In the genomic region with DNA sequence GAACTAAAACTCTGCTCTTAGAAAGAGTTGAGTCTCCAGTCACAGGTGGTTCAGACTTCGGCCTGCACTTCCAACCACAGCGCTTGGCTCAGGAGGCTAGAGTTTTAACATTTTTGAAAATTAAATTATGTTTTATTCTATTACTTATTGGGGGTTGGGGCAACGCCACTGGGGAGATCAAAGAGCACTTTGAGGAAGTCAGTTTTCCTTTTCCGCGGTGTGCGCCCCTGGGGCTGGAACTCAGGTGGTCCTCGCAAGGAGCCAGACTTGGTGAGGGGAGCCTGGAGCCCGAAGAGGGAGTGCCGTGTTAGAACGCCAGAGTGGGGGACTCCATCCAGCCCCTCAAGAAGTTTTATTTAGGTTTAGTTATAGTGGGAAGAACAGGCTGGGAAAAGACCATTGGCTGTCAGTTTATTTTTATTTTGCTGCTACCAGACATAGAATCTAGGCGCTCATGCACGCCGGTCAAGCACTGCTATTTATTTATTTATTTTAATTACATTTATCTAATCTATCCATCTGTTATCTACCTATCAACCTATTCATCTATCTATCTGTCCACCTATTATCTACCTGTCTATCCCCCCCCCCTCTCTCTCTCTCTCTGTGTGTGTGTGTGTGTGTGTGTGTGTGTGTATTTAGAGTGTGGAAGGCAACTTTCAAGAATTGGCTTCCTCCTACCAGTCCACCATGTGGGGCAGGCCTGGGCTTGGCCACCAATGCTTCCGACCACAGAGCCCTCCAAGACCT, we compare ENCODE assay signal across 9 mouse cellular contexts. TPM values are rescaled to one million over a fixed set of nuclear protein-coding genes. Genes with fewer than 3 reads are reported as not detected.
DNase-seq lines count a peak whose midpoint lies in the region; ATAC-seq lines count a peak whose summit lies in the region.
"Had no signal": no experiment of that assay in that cellular context is flagged by ENCODE, and none has a peak within 500 bp of the region (broad histone marks: within the 10 kb centered on the region; RNA-seq: fewer than 3 reads in every experiment).

No protein-coding gene starts in this region.

- H3K36me3 ChIP-seq in kidney, embryonic 14.5 days (ENCODE audit: control insufficient read depth, insufficient read depth, low read length) = no peaks in the 10 kb centered on the region
- H3K36me3 ChIP-seq in embryonic facial prominence, embryonic 12.5 days = no peaks in the 10 kb centered on the region
- H3K36me3 ChIP-seq in intestine, embryonic 14.5 days (ENCODE audit: control insufficient read depth, insufficient read depth, low read length) = no peaks in the 10 kb centered on the region
- H3K36me3 ChIP-seq in midbrain, embryonic 15.5 days (replicated peaks) = no peaks in the 10 kb centered on the region

- ATAC-seq in kidney, embryonic 14.5 days (ENCODE audit: low FRiP score, low TSS enrichment) = no peak
- ATAC-seq in embryonic facial prominence, embryonic 12.5 days (ENCODE audit: insufficient number of reproducible peaks, insufficient read depth, low FRiP score, low TSS enrichment) = no peak
- peak; percentile 3; the same call in 1 of the 2 replicates for ATAC-seq in intestine, embryonic 14.5 days (replicated peaks; ENCODE audit: low FRiP score, low TSS enrichment, low read depth)
- ATAC-seq in midbrain, embryonic 15.5 days (replicated peaks) = no peak

- H3K27ac ChIP-seq in kidney, embryonic 14.5 days (ENCODE audit: low read depth, low read length) = no peak overlapping the region
- no peak overlapping the region for H3K27ac ChIP-seq in embryonic facial prominence, embryonic 12.5 days
- H3K27ac ChIP-seq in intestine, embryonic 14.5 days (ENCODE audit: low read depth) = no peak overlapping the region
- H3K27ac ChIP-seq in midbrain, embryonic 15.5 days = no peak overlapping the region

- no peak for DNase-seq in kidney, adult 18-20 months
- DNase-seq in intestine, embryonic 14.5 days (ENCODE audit: low spot score) = no peak
- DNase-seq in cerebellum, postnatal 25 days = no peak
- DNase-seq in adrenal gland, postnatal 14 days = no peak
- no peak for DNase-seq in cerebellum, postnatal 10 days

- no peaks in the 10 kb centered on the region for H3K27me3 ChIP-seq in kidney, embryonic 14.5 days (ENCODE audit: control insufficient read depth, insufficient read depth, low read length)
- 0 out of 2 replicates have a peak, but pooled peaks cover 3% of the 10 kb centered on the region for H3K27me3 ChIP-seq in embryonic facial prominence, embryonic 12.5 days
- H3K27me3 ChIP-seq in intestine, embryonic 14.5 days (replicated peaks; ENCODE audit: control insufficient read depth, insufficient read depth, low read length) = 0 out of 2 replicates have a peak, but pooled peaks cover 3% of the 10 kb centered on the region
- peaks cover 34% of the 10 kb centered on the region for H3K27me3 ChIP-seq in midbrain, embryonic 15.5 days (replicated peaks)

- WGBS in kidney, embryonic 14.5 days = 23% methylated on average over 14 of the region's 14 CpGs
- 20% methylated on average over 14 of the region's 14 CpGs for WGBS in embryonic facial prominence, embryonic 12.5 days
- 32% methylated on average over 14 of the region's 14 CpGs for WGBS in intestine, embryonic 14.5 days
- WGBS in midbrain, embryonic 15.5 days = 31% methylated on average over 14 of the region's 14 CpGs

- H3K4me2 ChIP-seq in kidney, embryonic 14.5 days (replicated peaks; ENCODE audit: low read depth, low read length) = peak overlapping the region; percentile 68
- H3K4me2 ChIP-seq in embryonic facial prominence, embryonic 12.5 days (replicated peaks) = peak overlapping the region; percentile 77
- H3K4me2 ChIP-seq in intestine, embryonic 14.5 days (ENCODE audit: low read length) = peak overlapping the region; percentile 73
- peak overlapping the region; percentile 59; the same call in 1 of the 2 replicates for H3K4me2 ChIP-seq in midbrain, embryonic 15.5 days

- no peaks in the 10 kb centered on the region for H3K4me1 ChIP-seq in kidney, embryonic 14.5 days (ENCODE audit: control insufficient read depth, insufficient read depth, low read length)
- H3K4me1 ChIP-seq in embryonic facial prominence, embryonic 12.5 days = peaks cover 4% of the 10 kb centered on the region; the same call in 1 of the 2 replicates
- 0 out of 2 replicates have a peak, but pooled peaks cover 6% of the 10 kb centered on the region for H3K4me1 ChIP-seq in intestine, embryonic 14.5 days (replicated peaks; ENCODE audit: control insufficient read depth, insufficient read depth, low read length)
- peaks cover 10% of the 10 kb centered on the region for H3K4me1 ChIP-seq in midbrain, embryonic 15.5 days

- H3K9ac ChIP-seq in kidney, embryonic 14.5 days (ENCODE audit: low read depth, low read length) = no peak overlapping the region
- H3K9ac ChIP-seq in embryonic facial prominence, embryonic 12.5 days = no peak overlapping the region
- no peak overlapping the region for H3K9ac ChIP-seq in intestine, embryonic 14.5 days (ENCODE audit: low read length)
- H3K9ac ChIP-seq in midbrain, embryonic 15.5 days = no peak overlapping the region

- no peaks in the 10 kb centered on the region for H3K9me3 ChIP-seq in kidney, embryonic 14.5 days (ENCODE audit: control insufficient read depth, low read length)
- H3K9me3 ChIP-seq in embryonic facial prominence, embryonic 12.5 days = no peaks in the 10 kb centered on the region
- no peaks in the 10 kb centered on the region for H3K9me3 ChIP-seq in intestine, embryonic 14.5 days (ENCODE audit: control insufficient read depth, low read length)
- no peaks in the 10 kb centered on the region for H3K9me3 ChIP-seq in midbrain, embryonic 15.5 days

- peak overlapping the region; percentile 60 for H3K4me3 ChIP-seq in kidney, embryonic 14.5 days (ENCODE audit: low read length)
- H3K4me3 ChIP-seq in embryonic facial prominence, embryonic 12.5 days = peak overlapping the region; percentile 68
- H3K4me3 ChIP-seq in intestine, embryonic 14.5 days (ENCODE audit: low read depth, low read length) = peak overlapping the region; percentile 60
- H3K4me3 ChIP-seq in midbrain, embryonic 15.5 days = no peak overlapping the region

RNA-seq across cellular contexts. Expression of a gene that starts 19.3 kb away (rescaled TPM):
- polyA plus RNA-seq in kidney, embryonic 14.5 days (2014; fragmentation: Nextera tagmentation; extraction: Ambion mirVana) = 51.4 and 61.6 TPM in 2 replicates
- polyA plus RNA-seq in embryonic facial prominence, embryonic 12.5 days (2016; fragmentation: Nextera tagmentation; extraction: Ambion mirVana) = 48.2 and 54.8 TPM in 2 replicates
- 57.4 and 65.1 TPM in 2 replicates for polyA plus RNA-seq in intestine, embryonic 14.5 days (2014; fragmentation: Nextera tagmentation; extraction: Ambion mirVana)
- polyA plus RNA-seq in midbrain, embryonic 15.5 days (2015; fragmentation: Nextera tagmentation; extraction: Ambion mirVana) = 39.6 and 44.9 TPM in 2 replicates
- 87.8 and 88.4 TPM in 2 replicates for total RNA-seq in adrenal gland, postnatal 14 days (2021)

RNA-seq across cellular contexts. Expression of a gene that starts 36.8 kb away (rescaled TPM):
- polyA plus RNA-seq in kidney, embryonic 14.5 days (2014; fragmentation: Nextera tagmentation; extraction: Ambion mirVana) = 1.3 and 1.6 TPM in 2 replicates
- polyA plus RNA-seq in embryonic facial prominence, embryonic 12.5 days (2016; fragmentation: Nextera tagmentation; extraction: Ambion mirVana) = 8.6 and 12.6 TPM in 2 replicates
- 4.6 and 4.8 TPM in 2 replicates for polyA plus RNA-seq in intestine, embryonic 14.5 days (2014; fragmentation: Nextera tagmentation; extraction: Ambion mirVana)
- polyA plus RNA-seq in midbrain, embryonic 15.5 days (2015; fragmentation: Nextera tagmentation; extraction: Ambion mirVana) = 1.0 and 2.1 TPM in 2 replicates
- 308 and 324 TPM in 2 replicates for total RNA-seq in adrenal gland, postnatal 14 days (2021)
- total RNA-seq: left cerebral cortex, postnatal 25 days had no signal

RNA-seq across cellular contexts. Expression of a gene that starts 49.1 kb away (rescaled TPM):
- polyA plus RNA-seq in kidney, embryonic 14.5 days (2014; fragmentation: Nextera tagmentation; extraction: Ambion mirVana) = 711 and 870 TPM in 2 replicates
- 685 and 686 TPM in 2 replicates for polyA plus RNA-seq in embryonic facial prominence, embryonic 12.5 days (2016; fragmentation: Nextera tagmentation; extraction: Ambion mirVana)
- 751 and 824 TPM in 2 replicates for polyA plus RNA-seq in intestine, embryonic 14.5 days (2014; fragmentation: Nextera tagmentation; extraction: Ambion mirVana)
- 603 and 679 TPM in 2 replicates for polyA plus RNA-seq in midbrain, embryonic 15.5 days (2015; fragmentation: Nextera tagmentation; extraction: Ambion mirVana)
- 888 and 904 TPM in 2 replicates for total RNA-seq in adrenal gland, postnatal 14 days (2021)

RNA-seq across cellular contexts. Expression of a gene that starts 55.2 kb away (rescaled TPM):
- polyA plus RNA-seq in kidney, embryonic 14.5 days (2014; fragmentation: Nextera tagmentation; extraction: Ambion mirVana) = 40.0 and 57.1 TPM in 2 replicates
- 58.0 and 65.4 TPM in 2 replicates for polyA plus RNA-seq in embryonic facial prominence, embryonic 12.5 days (2016; fragmentation: Nextera tagmentation; extraction: Ambion mirVana)
- 37.3 and 42.1 TPM in 2 replicates for polyA plus RNA-seq in intestine, embryonic 14.5 days (2014; fragmentation: Nextera tagmentation; extraction: Ambion mirVana)
- 48.7 and 51.1 TPM in 2 replicates for polyA plus RNA-seq in midbrain, embryonic 15.5 days (2015; fragmentation: Nextera tagmentation; extraction: Ambion mirVana)
- 47.8 and 50.1 TPM in 2 replicates for total RNA-seq in adrenal gland, postnatal 14 days (2021)
